Comparison of ENCODE assay signal across 9 mouse cellular contexts in genomic region chr5:116018784-116019183, GRCm38 (mm10). TPM values are rescaled to one million over a fixed set of nuclear protein-coding genes. Genes with fewer than 3 reads are reported as not detected.
DNase-seq lines count a peak whose midpoint lies in the region; ATAC-seq lines count a peak whose summit lies in the region.
"Had no signal": no experiment of that assay in that cellular context is flagged by ENCODE, and none has a peak within 500 bp of the region (broad histone marks: within the 10 kb centered on the region; RNA-seq: fewer than 3 reads in every experiment).

No protein-coding gene starts in this region.

- H3K27ac ChIP-seq in heart, embryonic 10.5 days, result peak overlapping the region; percentile 75
- H3K27ac ChIP-seq in liver, embryonic 11.5 days (ENCODE audit: low read depth, low read length), result peak overlapping the region; percentile 72
- H3K27ac ChIP-seq in forebrain, embryonic 10.5 days, result no peak overlapping the region
- H3K27ac ChIP-seq: neural tube, embryonic 13.5 days had no signal

- H3K36me3 ChIP-seq in heart, embryonic 10.5 days, result peaks cover 77% of the 10 kb centered on the region
- peaks cover 75% of the 10 kb centered on the region for H3K36me3 ChIP-seq in liver, embryonic 11.5 days (ENCODE audit: control insufficient read depth, insufficient read depth, low read length)
- peaks cover 91% of the 10 kb centered on the region for H3K36me3 ChIP-seq in forebrain, embryonic 10.5 days (replicated peaks)

- no peak overlapping the region for H3K4me3 ChIP-seq in heart, embryonic 10.5 days
- 0 out of 2 replicates have a peak overlapping the region, but pooled peaks have one; percentile 12 for H3K4me3 ChIP-seq in liver, embryonic 11.5 days (ENCODE audit: low read depth, low read length)
- no peak overlapping the region for H3K4me3 ChIP-seq in forebrain, embryonic 10.5 days
- H3K4me3 ChIP-seq: neural tube, embryonic 13.5 days had no signal

- ATAC-seq in liver, embryonic 11.5 days (replicated peaks; ENCODE audit: low FRiP score), result no peak

- peaks cover 41% of the 10 kb centered on the region for H3K4me1 ChIP-seq in heart, embryonic 10.5 days
- peaks cover 40% of the 10 kb centered on the region for H3K4me1 ChIP-seq in liver, embryonic 11.5 days (replicated peaks; ENCODE audit: control insufficient read depth, insufficient read depth, low read length)
- peaks cover 18% of the 10 kb centered on the region for H3K4me1 ChIP-seq in forebrain, embryonic 10.5 days

- peak overlapping the region; percentile 32; the same call in 1 of the 2 replicates for H3K9ac ChIP-seq in liver, embryonic 11.5 days (ENCODE audit: low read depth, low read length)
- H3K9ac ChIP-seq: neural tube, embryonic 13.5 days had no signal

- no peak for DNase-seq in heart, embryonic 10.5 days (ENCODE audit: low spot score)
- no peak for DNase-seq in heart, postnatal 25 days (ENCODE audit: low spot score)
- peak; percentile 32 for DNase-seq in urinary bladder, postnatal 14 days (ENCODE audit: low spot score)
- DNase-seq in urinary bladder, postnatal 10 days (ENCODE audit: low spot score), result no peak
- DNase-seq in liver, embryonic 11.5 days (ENCODE audit: low spot score), result no peak
- DNase-seq in forebrain, embryonic 10.5 days (ENCODE audit: extremely low spot score, low spot score), result no peak
- no peak for DNase-seq in right cerebral cortex, postnatal 36 days (ENCODE audit: low spot score in 2 of 2)
- DNase-seq in cerebellum, adult 8-10 months, result no peak

- no peaks in the 10 kb centered on the region for H3K27me3 ChIP-seq in heart, embryonic 10.5 days (ENCODE audit: insufficient read depth, poor library complexity, severe bottlenecking)
- H3K27me3 ChIP-seq in liver, embryonic 11.5 days (replicated peaks; ENCODE audit: control insufficient read depth, insufficient read depth, low read length), result no peaks in the 10 kb centered on the region
- no peaks in the 10 kb centered on the region for H3K27me3 ChIP-seq in forebrain, embryonic 10.5 days (ENCODE audit: poor library complexity, severe bottlenecking)
- H3K27me3 ChIP-seq: neural tube, embryonic 13.5 days had no signal

- WGBS in heart, embryonic 10.5 days, result 46% methylated on average over 6 of the region's 6 CpGs
- 64% methylated on average over 6 of the region's 6 CpGs for WGBS in liver, embryonic 11.5 days
- WGBS in forebrain, embryonic 10.5 days, result 90% methylated on average over 6 of the region's 6 CpGs

- intact Hi-C loops in heart, postnatal 25 days (cut with DNase I), result no loop called here

- H3K9me3 ChIP-seq in heart, embryonic 10.5 days, result no peaks in the 10 kb centered on the region
- no peaks in the 10 kb centered on the region for H3K9me3 ChIP-seq in liver, embryonic 11.5 days (ENCODE audit: control insufficient read depth, low read length)
- H3K9me3 ChIP-seq in forebrain, embryonic 10.5 days, result no peaks in the 10 kb centered on the region
- H3K9me3 ChIP-seq: neural tube, embryonic 13.5 days had no signal

- peak overlapping the region; percentile 43 for H3K4me2 ChIP-seq in liver, embryonic 11.5 days
- H3K4me2 ChIP-seq: neural tube, embryonic 13.5 days had no signal

RNA-seq across cellular contexts. Expression of gene Prkab1, which starts 5.5 kb away (rescaled TPM):
- polyA plus RNA-seq in heart, embryonic 10.5 days (2016; fragmentation: Nextera tagmentation; extraction: Ambion mirVana), result 69.3 and 74.1 TPM in 2 replicates
- total RNA-seq in heart, postnatal 25 days (2021), result 10 to 100 TPM; 47.0 to 49.6 TPM
- 109 and 111 TPM in 2 replicates for polyA plus RNA-seq in liver, embryonic 11.5 days (2014; fragmentation: Nextera tagmentation; extraction: Ambion mirVana)
- 74.9 and 77.5 TPM in 2 replicates for polyA plus RNA-seq in forebrain, embryonic 10.5 days (2016; fragmentation: Nextera tagmentation; extraction: Ambion mirVana)
